Mouse (Mus musculus): Measurements from ENCODE around the gene 1700019D03Rik. TPM values are rescaled to one million over a fixed set of nuclear protein-coding genes. Genes with fewer than 3 reads are reported as not detected.

The 1700019D03Rik gene
- total and polyA plus RNA-seq, 3 experiments = not detected

- Histone ChIP-seq H3K27ac (ENCODE audit: control insufficient read depth, low read depth, low read length) (no peak overlapping the region), H3K36me3 (ENCODE audit: control insufficient read depth in 1 of 2, insufficient read depth in 2 of 2, low read length in 2 of 2) (no peaks in the 10 kb centered on the region), H3K4me1 (ENCODE audit: control insufficient read depth in 1 of 2, insufficient read depth in 2 of 2, low read length in 2 of 2) (no peaks in the 10 kb centered on the region), H3K79me2 (ENCODE audit: control insufficient read depth, insufficient read depth, low read length, poor library complexity) (no peaks in the 10 kb centered on the region), H3K9me3 (replicated peaks; ENCODE audit: insufficient read depth, low read length) (no peaks in the 10 kb centered on the region), H3K9ac (ENCODE audit: control insufficient read depth, low read depth, low read length, poor library complexity, severe bottlenecking) (no peak overlapping the region), H3K4me3 (ENCODE audit: control insufficient read depth in 1 of 2, insufficient read depth in 1 of 2, low read depth in 2 of 2, low read length in 2 of 2) (no peak overlapping the region), H3K27me3 (ENCODE audit: control insufficient read depth in 1 of 2, insufficient read depth in 2 of 2, low read length in 2 of 2) (no peaks in the 10 kb centered on the region)
- DNase-seq (ENCODE audit: low read depth, low spot score) = no peak
- no peak for TF ChIP-seq HCFC1 (IDR thresholded peaks at IDR 0.05; ENCODE audit: low read depth, low read length)
- TF ChIP-seq ZKSCAN1 (IDR thresholded peaks at IDR 0.05; ENCODE audit: low read depth, low read length) = no peak
- TF ChIP-seq MAFK (IDR thresholded peaks at IDR 0.05; ENCODE audit: borderline replicate concordance, low read depth, low read length) = no peak
- no peak for TF ChIP-seq ELF1 (IDR thresholded peaks at IDR 0.05; ENCODE audit: low read depth, low read length)
- TF ChIP-seq E2F4 (IDR thresholded peaks at IDR 0.05; ENCODE audit: borderline replicate concordance, low read depth, low read length) = no peak
- TF ChIP-seq UBTF (IDR thresholded peaks at IDR 0.05; ENCODE audit: borderline replicate concordance, insufficient read depth, low read depth, low read length) = no peak
- no peak for TF ChIP-seq RAD21 (IDR thresholded peaks at IDR 0.05; ENCODE audit: low read depth, low read length)
- TF ChIP-seq ZMIZ1 (IDR thresholded peaks at IDR 0.05; ENCODE audit: low read depth, low read length) = no peak
- TF ChIP-seq KAT2A (conservative IDR thresholded peaks at IDR 0.05; ENCODE audit: low read depth, low read length) = no peak
- no peak for TF ChIP-seq ZNF384 (IDR thresholded peaks at IDR 0.05; ENCODE audit: low read depth, low read length)
- no peak for TF ChIP-seq USF1 (IDR thresholded peaks at IDR 0.05; ENCODE audit: low read depth, low read length)
- TF ChIP-seq RCOR1 (IDR thresholded peaks at IDR 0.05; ENCODE audit: low read depth, low read length) = no peak
Measured at GRCm38 (mm10) chr1:52947895-52948294, 72.1 kb downstream of the 1700019D03Rik start.

GRCm38 (mm10) chr1:52939021-52939420 is 81.0 kb downstream of the 1700019D03Rik start:
- Histone ChIP-seq H3K79me2 (ENCODE audit: control insufficient read depth, insufficient read depth, low read length, poor library complexity) (no peaks in the 10 kb centered on the region), H3K36me3 (ENCODE audit: control insufficient read depth in 1 of 2, insufficient read depth in 2 of 2, low read length in 2 of 2) (no peaks in the 10 kb centered on the region), H3K4me3 (ENCODE audit: control insufficient read depth in 1 of 2, insufficient read depth in 1 of 2, low read depth in 2 of 2, low read length in 2 of 2) (no peak overlapping the region), H3K27ac (ENCODE audit: control insufficient read depth, low read depth, low read length) (no peak overlapping the region), H3K9me3 (replicated peaks; ENCODE audit: insufficient read depth, low read length) (no peaks in the 10 kb centered on the region), H3K27me3 (ENCODE audit: control insufficient read depth in 1 of 2, insufficient read depth in 2 of 2, low read length in 2 of 2) (no peaks in the 10 kb centered on the region), H3K9ac (ENCODE audit: control insufficient read depth, low read depth, low read length, poor library complexity, severe bottlenecking) (no peak overlapping the region), H3K4me1 (ENCODE audit: control insufficient read depth in 1 of 2, insufficient read depth in 2 of 2, low read length in 2 of 2) (no peaks in the 10 kb centered on the region)
- TF ChIP-seq ELF1 (IDR thresholded peaks at IDR 0.05; ENCODE audit: low read depth, low read length) (no peak), SMC3 (IDR thresholded peaks at IDR 0.05; ENCODE audit: low read depth, low read length) (no peak), SIN3A (IDR thresholded peaks at IDR 0.05; ENCODE audit: low read length) (no peak), TAL1 (IDR thresholded peaks at IDR 0.05; ENCODE audit: low read length) (no peak), RAD21 (IDR thresholded peaks at IDR 0.05; ENCODE audit: low read depth, low read length) (no peak), MYB (IDR thresholded peaks at IDR 0.05; ENCODE audit: low read depth, low read length) (no peak), CHD1 (IDR thresholded peaks at IDR 0.05; ENCODE audit: low read depth, low read length) (no peak), MAZ (IDR thresholded peaks at IDR 0.05; ENCODE audit: low read depth, low read length) (no peak)
- no peak for DNase-seq (ENCODE audit: low read depth, low spot score)
